Mouse (Mus musculus) kidney, adult 2 months (tissue): ENCODE measurements around the gene Hes5.

Source experiments
- CTCF ChIP-seq: fragments of 200-500 bp; conservative IDR thresholded peaks from 2 replicates; pipeline ENCODE4 v1.5.1; 2011; ENCODE audit warnings: low read depth, mild to moderate bottlenecking, control low read depth, low read length, moderate library complexity, mixed read lengths; ENCODE audit not compliant: insufficient read depth, insufficient read length
- POLR2A ChIP-seq: fragments of 200-500 bp; IDR thresholded peaks from one replicate; pipeline ENCODE4 v1.6.1; 2011; ENCODE audit warnings: low read depth, low read length, control low read depth

DNA sequence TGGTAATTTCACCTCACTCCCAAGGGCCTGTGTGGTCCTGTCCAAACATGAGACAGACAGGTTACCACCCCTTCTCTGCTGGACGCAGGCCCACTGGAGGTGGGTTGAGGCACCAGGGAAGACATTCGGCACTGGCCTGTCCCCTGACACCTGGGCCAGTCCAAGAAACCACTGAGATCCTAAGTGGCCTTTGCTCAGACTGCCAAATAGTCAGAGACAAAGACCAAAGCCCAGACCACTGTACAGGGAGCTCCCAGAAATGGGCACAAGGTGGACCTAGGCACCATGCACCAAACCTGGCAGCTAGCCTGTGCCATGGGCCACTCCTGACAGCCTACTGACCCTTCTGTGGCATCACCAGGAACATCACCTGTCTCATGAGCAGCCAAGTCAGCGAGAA, 48.5 kb downstream of the Hes5 start:
- TF ChIP-seq CTCF (no peak), POLR2A (no peak)
